Mouse (Mus musculus) erythroblast, embryonic 14.5 days (primary cell): ENCODE data around the gene Rpl34.

ENCODE experiments used
- GATA1 ChIP-seq: IDR thresholded peaks from 2 replicates; pipeline ENCODE4 v1.6.1; 2012; ENCODE audit warnings: low read length, inconsistent platforms, mixed read lengths
- TAL1 ChIP-seq: IDR thresholded peaks from 3 replicates; pipeline ENCODE4 v1.6.1; 2012; ENCODE audit warnings: low read length, inconsistent platforms, mixed read lengths

DNA sequence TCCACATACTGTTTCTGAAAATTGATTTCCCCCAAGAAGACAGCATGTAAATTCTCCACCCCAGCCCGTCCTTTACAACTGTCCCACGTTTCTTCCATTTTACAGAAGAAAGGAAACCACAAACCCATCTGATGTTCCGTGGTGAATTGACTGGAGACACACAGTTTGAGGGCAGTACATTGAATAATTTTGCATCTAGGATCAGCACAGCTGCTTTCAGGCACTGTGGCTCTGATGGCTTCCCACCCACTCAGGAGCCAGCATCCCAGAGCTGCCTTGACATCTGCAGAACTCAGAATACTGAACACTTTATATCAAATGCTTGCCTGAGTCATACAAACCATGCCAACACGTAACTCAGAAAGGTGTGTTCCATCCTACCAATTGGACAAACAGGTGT lies 10.0 kb downstream of the Rpl34 start:
- TF ChIP-seq TAL1 (no peak), GATA1 (no peak)
